Mouse (Mus musculus) lung, postnatal 14 days (tissue): ENCODE measurements at regions not wholly inside any gene's neighbourhood (a gene's known extent, or its start where the extent isn't known, plus 50 kb on each side); places are given as distances from the start of the nearest gene placed in this dataset.

Experiments
- DNase-seq: peaks from one replicate; pipeline ENCODE4 v3.0.0; 2021

GRCm38 (mm10) chr8:26362366-26362765 lies 243.0 kb downstream of the Gm45692 start:
- DNase-seq = no peak

GRCm38 (mm10) chr8:26363616-26364015 lies 244.3 kb downstream of the Gm45692 start:
- DNase-seq = peak; percentile 22

GRCm38 (mm10) chr8:26364637-26365036 lies 245.3 kb downstream of the Gm45692 start:
- no peak for DNase-seq

GRCm38 (mm10) chr8:26380668-26381067 lies 261.3 kb downstream of the Gm45692 start:
- peak; percentile 78 for DNase-seq

- no peak for DNase-seq
Measured at GRCm38 (mm10) chr8:26382426-26382825, 263.1 kb downstream of the Gm45692 start.

- no peak for DNase-seq
Measured at GRCm38 (mm10) chr8:26383886-26384285, 264.6 kb downstream of the Gm45692 start.

- DNase-seq = peak; percentile 12
Measured at GRCm38 (mm10) chr8:26384305-26384993, 265.1 kb downstream of the Gm45692 start.

- DNase-seq = no peak
Measured at GRCm38 (mm10) chr8:26384994-26385345, 265.6 kb downstream of the Gm45692 start.

- no peak for DNase-seq
Measured at GRCm38 (mm10) chr8:26395061-26395460, 275.7 kb downstream of the Gm45692 start.

GRCm38 (mm10) chr8:26420002-26420401 lies 300.7 kb downstream of the Gm45692 start:
- DNase-seq = no peak

GRCm38 (mm10) chr8:26420536-26420935 lies 301.2 kb downstream of the Gm45692 start:
- DNase-seq = no peak

- DNase-seq = no peak
Measured at GRCm38 (mm10) chr8:26427311-26427710, 308.0 kb downstream of the Gm45692 start.

GRCm38 (mm10) chr8:26429751-26430327 lies 310.5 kb downstream of the Gm45692 start:
- no peak for DNase-seq

GRCm38 (mm10) chr8:26432161-26432919 lies 313.0 kb downstream of the Gm45692 start:
- DNase-seq = no peak

GRCm38 (mm10) chr8:26436236-26436635 lies 316.9 kb downstream of the Gm45692 start:
- no peak for DNase-seq

GRCm38 (mm10) chr8:26437571-26437970 lies 318.2 kb downstream of the Gm45692 start:
- no peak for DNase-seq

- no peak for DNase-seq
Measured at GRCm38 (mm10) chr8:26438246-26438862, 319.0 kb downstream of the Gm45692 start.

- DNase-seq = peak; percentile 4
Measured at GRCm38 (mm10) chr8:26438877-26439276, 319.5 kb downstream of the Gm45692 start.

- peak; percentile 34 for DNase-seq
Measured at GRCm38 (mm10) chr8:26441268-26442030, 322.1 kb downstream of the Gm45692 start.

GRCm38 (mm10) chr8:26443041-26443440 lies 323.7 kb downstream of the Gm45692 start:
- peak; percentile 85 for DNase-seq

- no peak for DNase-seq
Measured at GRCm38 (mm10) chr8:26443735-26444134, 324.4 kb downstream of the Gm45692 start.

GRCm38 (mm10) chr8:26445991-26446390 lies 326.7 kb downstream of the Gm45692 start:
- DNase-seq = no peak
